Mouse (Mus musculus) kidney, embryonic 16.5 days (tissue): ENCODE data around the gene Phka2. TPM values are rescaled to one million over a fixed set of nuclear protein-coding genes. Genes with fewer than 3 reads are reported as not detected.
A peak's percentile ranks its signal among the peaks of the same experiment; 100 is the strongest.

Experiments
- ATAC-seq: fragments of 200-750 bp; cut with Nextera tagmentation; 2 replicates; pipeline ENCODE4 v1.8.0; 2017; ENCODE audit warnings: moderate TSS enrichment; ENCODE audit not compliant: low FRiP score, low TSS enrichment
- H3K27ac ChIP-seq: fragments of 300-500 bp; sonication (generic); 2 replicates; pipeline ENCODE4 v1.5.1; 2014; ENCODE audit warnings: low read length
- H3K27me3 ChIP-seq: fragments of 300-500 bp; sonication (generic); 2 replicates; pipeline ENCODE4 v1.6.1; 2014; ENCODE audit warnings: low read length, control low read depth, mixed read lengths; ENCODE audit not compliant: insufficient read depth
- H3K36me3 ChIP-seq: fragments of 300-500 bp; sonication (generic); 2 replicates; pipeline ENCODE4 v1.6.1; 2014; ENCODE audit warnings: low read length, control low read depth, mixed read lengths; ENCODE audit not compliant: insufficient read depth
- H3K4me1 ChIP-seq: fragments of 300-500 bp; sonication (generic); 2 replicates; pipeline ENCODE4 v1.6.1; 2014; ENCODE audit warnings: low read length, control low read depth, mixed read lengths; ENCODE audit not compliant: insufficient read depth
- H3K4me2 ChIP-seq: fragments of 300-500 bp; sonication (generic); replicated peaks from 2 replicates; pipeline ENCODE4 v1.6.1; 2014; ENCODE audit warnings: low read depth, low read length
- H3K4me3 ChIP-seq: fragments of 300-500 bp; sonication (generic); 2 replicates; pipeline ENCODE4 v1.5.1; 2014; ENCODE audit warnings: mild to moderate bottlenecking, low read length
- H3K9ac ChIP-seq: fragments of 300-500 bp; sonication (generic); replicated peaks from 2 replicates; pipeline ENCODE4 v1.6.1; 2014; ENCODE audit warnings: low read length
- H3K9me3 ChIP-seq: fragments of 300-500 bp; sonication (generic); 2 replicates; pipeline ENCODE4 v1.6.1; 2016; ENCODE audit warnings: low read length, control low read depth
- WGBS: fragments of 180-500 bp; shearing (Covaris S2); extraction: QIAGEN DNeasy Blood & Tissue Kit; methylation state at CpG from one replicate; pipeline ENCODE4 v1.1.7; 2014; 5-methylcytosine and 5-hydroxymethylcytosine counted together
- polyA plus RNA-seq: library from polyadenylated mRNA; unstranded; fragments of >200 nt; fragmentation: Nextera tagmentation; extraction: Ambion mirVana; gene quantifications from 2 replicates; pipeline ENCODE4 v1.2.1, GENCODE M21; 2015

Gene Phka2
- 15.8 and 15.9 TPM in 2 replicates for polyA plus RNA-seq

GRCm38 (mm10) chrX:160502048-160503041, at the start of gene Phka2:
TSS of gene Phka2 (plus strand) at chrX:160502166.
- 19% methylated on average over 61 of the region's 61 CpGs for WGBS
- Histone ChIP-seq H3K4me2 (peak within 1 kb of the TSS; percentile 59), H3K27me3 (peaks cover 9% of the 10 kb centered on the region; the same call in 1 of the 2 replicates), H3K4me3 (peak within 1 kb of the TSS; percentile 66), H3K4me1 (peaks cover 6% of the 10 kb centered on the region; the same call in 1 of the 2 replicates), H3K27ac (peak within 1 kb of the TSS; percentile 92), H3K9me3 (no peaks in the 10 kb centered on the region), H3K9ac (peak within 1 kb of the TSS; percentile 72), H3K36me3 (no peaks in the 10 kb centered on the region)
- ATAC-seq, result peak; percentile 98

- no peak for ATAC-seq
- Histone ChIP-seq H3K27me3 (peaks cover 10% of the 10 kb centered on the region; the same call in 1 of the 2 replicates), H3K27ac (no peak overlapping the region), H3K4me3 (no peak overlapping the region), H3K4me2 (no peak overlapping the region), H3K9ac (no peak overlapping the region), H3K4me1 (no peaks in the 10 kb centered on the region), H3K36me3 (no peaks in the 10 kb centered on the region), H3K9me3 (no peaks in the 10 kb centered on the region)
- WGBS, result 72% methylated on average over 5 of the region's 5 CpGs
These were observed 46.3 kb upstream of the Phka2 start for GRCm38 (mm10) chrX:160455686-160456085.

- Histone ChIP-seq H3K9ac (no peak overlapping the region), H3K27ac (no peak overlapping the region), H3K4me1 (no peaks in the 10 kb centered on the region), H3K4me2 (no peak overlapping the region), H3K36me3 (no peaks in the 10 kb centered on the region), H3K9me3 (no peaks in the 10 kb centered on the region), H3K4me3 (no peak overlapping the region), H3K27me3 (peaks cover 15% of the 10 kb centered on the region; the same call in 1 of the 2 replicates)
- no peak for ATAC-seq
- 74% methylated on average over 3 of the region's 3 CpGs for WGBS
These were observed 30.6 kb upstream of the Phka2 start for GRCm38 (mm10) chrX:160471257-160471786.

GRCm38 (mm10) chrX:160489784-160490183, 12.2 kb upstream of the Phka2 start:
- Histone ChIP-seq H3K27ac (no peak overlapping the region), H3K4me3 (no peak overlapping the region), H3K27me3 (peaks cover 29% of the 10 kb centered on the region; the same call in 1 of the 2 replicates), H3K4me2 (no peak overlapping the region), H3K4me1 (no peaks in the 10 kb centered on the region), H3K36me3 (no peaks in the 10 kb centered on the region), H3K9ac (no peak overlapping the region), H3K9me3 (no peaks in the 10 kb centered on the region)
- WGBS, result 75% methylated on average over 2 of the region's 2 CpGs
- no peak for ATAC-seq

GRCm38 (mm10) chrX:160494333-160494732, 7.6 kb upstream of the Phka2 start:
- no peak overlapping the region for H3K9ac ChIP-seq
- no peak overlapping the region for H3K4me2 ChIP-seq
- ATAC-seq, result no peak
- no peaks in the 10 kb centered on the region for H3K36me3 ChIP-seq
- no peaks in the 10 kb centered on the region for H3K9me3 ChIP-seq
- H3K4me3 ChIP-seq, result no peak overlapping the region
- H3K4me1 ChIP-seq, result no peaks in the 10 kb centered on the region
- 67% methylated on average over 2 of the region's 3 CpGs for WGBS
- no peak overlapping the region for H3K27ac ChIP-seq
- H3K27me3 ChIP-seq, result peaks cover 32% of the 10 kb centered on the region; the same call in 1 of the 2 replicates

GRCm38 (mm10) chrX:160494921-160495320, 7.0 kb upstream of the Phka2 start:
- Histone ChIP-seq H3K9ac (no peak overlapping the region), H3K27ac (no peak overlapping the region), H3K9me3 (no peaks in the 10 kb centered on the region), H3K4me1 (no peaks in the 10 kb centered on the region), H3K4me3 (no peak overlapping the region), H3K36me3 (no peaks in the 10 kb centered on the region), H3K27me3 (peaks cover 32% of the 10 kb centered on the region; the same call in 1 of the 2 replicates), H3K4me2 (no peak overlapping the region)
- no peak for ATAC-seq
- WGBS, result 76% methylated on average over 6 of the region's 6 CpGs

GRCm38 (mm10) chrX:160496473-160496872, 5.5 kb upstream of the Phka2 start:
- peaks cover 25% of the 10 kb centered on the region; the same call in 1 of the 2 replicates for H3K27me3 ChIP-seq
- no peak overlapping the region for H3K27ac ChIP-seq
- H3K4me1 ChIP-seq, result no peaks in the 10 kb centered on the region
- H3K9ac ChIP-seq, result no peak overlapping the region
- H3K36me3 ChIP-seq, result no peaks in the 10 kb centered on the region
- 75% methylated on average over 5 of the region's 5 CpGs for WGBS
- no peak overlapping the region for H3K4me3 ChIP-seq
- H3K4me2 ChIP-seq, result no peak overlapping the region
- H3K9me3 ChIP-seq, result no peaks in the 10 kb centered on the region
- ATAC-seq, result no peak

- Histone ChIP-seq H3K27ac (no peak overlapping the region), H3K4me1 (peaks cover 6% of the 10 kb centered on the region; the same call in 1 of the 2 replicates), H3K9me3 (no peaks in the 10 kb centered on the region), H3K4me2 (no peak overlapping the region), H3K27me3 (peaks cover 16% of the 10 kb centered on the region; the same call in 1 of the 2 replicates), H3K36me3 (no peaks in the 10 kb centered on the region), H3K4me3 (no peak overlapping the region), H3K9ac (no peak overlapping the region)
- ATAC-seq, result no peak
- WGBS, result 92% methylated on average over 3 of the region's 3 CpGs
These were observed 871 bp upstream of the Phka2 start for GRCm38 (mm10) chrX:160501095-160501494.

GRCm38 (mm10) chrX:160501687-160502047, 299 bp upstream of the Phka2 start:
- WGBS, result 16% methylated on average over 12 of the region's 12 CpGs
- ATAC-seq, result peak; percentile 90
- Histone ChIP-seq H3K4me1 (peaks cover 6% of the 10 kb centered on the region; the same call in 1 of the 2 replicates), H3K9ac (peak overlapping the region; percentile 72), H3K36me3 (no peaks in the 10 kb centered on the region), H3K27me3 (peaks cover 13% of the 10 kb centered on the region; the same call in 1 of the 2 replicates), H3K4me3 (peak overlapping the region; percentile 66), H3K9me3 (no peaks in the 10 kb centered on the region), H3K27ac (peak overlapping the region; percentile 92; the same call in 1 of the 2 replicates), H3K4me2 (peak overlapping the region; percentile 47)
